In genomic region chr6:28833380-28833822, GRCm38 (mm10) we compare ENCODE assay signal across 9 mouse cellular contexts. TPM values are rescaled to one million over a fixed set of nuclear protein-coding genes. Genes with fewer than 3 reads are reported as not detected.
DNase-seq lines count a peak whose midpoint lies in the region; ATAC-seq and TF ChIP-seq lines count a peak whose summit lies in the region.
"Had no signal": no experiment of that assay in that cellular context is flagged by ENCODE, and none has a peak within 500 bp of the region (broad histone marks: within the 10 kb centered on the region; RNA-seq: fewer than 3 reads in every experiment).

No protein-coding gene starts in this region.

- WGBS in kidney, adult 2 months, result 8% methylated on average over 43 of the region's 43 CpGs
- under 1% methylated on average over 37 of the region's 43 CpGs for WGBS in forebrain, embryonic 16.5 days
- WGBS in intestine, embryonic 16.5 days, result 2% methylated on average over 43 of the region's 43 CpGs
- WGBS in liver, adult 2 months, result 65% methylated on average over 40 of the region's 43 CpGs
- under 1% methylated on average over 43 of the region's 43 CpGs for WGBS in olfactory bulb, adult 2 months

- DNase-seq in kidney, adult 2 months, result no peak
- DNase-seq in kidney, adult 9 months, result no peak
- peak; percentile 83 for DNase-seq in cerebellum, adult 11-12 months
- no peak for DNase-seq in liver, adult 2 months (ENCODE audit: extremely low read depth, low read depth, low spot score)

- peaks cover 6% of the 10 kb centered on the region for H3K79me2 ChIP-seq in liver, adult 2 months (ENCODE audit: control insufficient read depth, insufficient read depth, low read length)

- ATAC-seq in forebrain, embryonic 16.5 days, result peak; percentile 73
- ATAC-seq in intestine, embryonic 16.5 days, result peak; percentile 38
- no peak for ATAC-seq in activated CD4-positive, CD25-positive, alpha-beta regulatory T cell, adult 4 months

- peak overlapping the region; percentile 95 for H3K4me2 ChIP-seq in forebrain, embryonic 16.5 days (ENCODE audit: low read length)
- peak overlapping the region; percentile 100 for H3K4me2 ChIP-seq in intestine, embryonic 16.5 days (ENCODE audit: low read depth, low read length)

- H3K27ac ChIP-seq in kidney, adult 2 months (ENCODE audit: insufficient read depth, low read depth, low read length), result no peak overlapping the region
- peak overlapping the region; percentile 93 for H3K27ac ChIP-seq in forebrain, embryonic 16.5 days (ENCODE audit: low read length)
- H3K27ac ChIP-seq in intestine, embryonic 16.5 days (ENCODE audit: low read length), result peak overlapping the region; percentile 4; the same call in 1 of the 2 replicates
- H3K27ac ChIP-seq in liver, adult 2 months (replicated peaks; ENCODE audit: insufficient read depth, low read depth, low read length), result no peak overlapping the region
- peak overlapping the region; percentile 78 for H3K27ac ChIP-seq in olfactory bulb, adult 2 months (ENCODE audit: insufficient read depth, low read depth, low read length)

- TF ChIP-seq CTCF in kidney, adult 2 months (conservative IDR thresholded peaks at IDR 0.05; ENCODE audit: insufficient read depth, insufficient read length, low read depth, low read length), result no peak
- no peak for TF ChIP-seq CTCF in liver, adult 2 months (IDR thresholded peaks at IDR 0.05; ENCODE audit: low read depth, low read length)
- no peak for TF ChIP-seq CTCF in olfactory bulb, adult 2 months (IDR thresholded peaks at IDR 0.05; ENCODE audit: insufficient read depth, low read depth, low read length)

- no peaks in the 10 kb centered on the region; the same call in 1 of the 2 replicates for H3K4me1 ChIP-seq in kidney, adult 2 months (ENCODE audit: control insufficient read depth, insufficient read depth, low read length)
- H3K4me1 ChIP-seq in forebrain, embryonic 16.5 days (replicated peaks; ENCODE audit: control insufficient read depth, insufficient read depth, low read length), result peaks cover 39% of the 10 kb centered on the region
- H3K4me1 ChIP-seq in intestine, embryonic 16.5 days (ENCODE audit: control insufficient read depth, insufficient read depth, low read length), result peaks cover 10% of the 10 kb centered on the region
- no peaks in the 10 kb centered on the region for H3K4me1 ChIP-seq in liver, adult 2 months (ENCODE audit: control insufficient read depth, insufficient read depth, low read length)
- H3K4me1 ChIP-seq in olfactory bulb, adult 2 months (ENCODE audit: control insufficient read depth, insufficient read depth, low read length), result peaks cover 20% of the 10 kb centered on the region

- no peaks in the 10 kb centered on the region for H3K36me3 ChIP-seq in kidney, adult 2 months (ENCODE audit: control insufficient read depth, insufficient read depth, low read length)
- H3K36me3 ChIP-seq in forebrain, embryonic 16.5 days (ENCODE audit: control insufficient read depth, insufficient read depth), result no peaks in the 10 kb centered on the region; the same call in 1 of the 2 replicates
- no peaks in the 10 kb centered on the region for H3K36me3 ChIP-seq in intestine, embryonic 16.5 days (ENCODE audit: control insufficient read depth, insufficient read depth, low read length)
- H3K36me3 ChIP-seq in liver, adult 2 months (ENCODE audit: control insufficient read depth, insufficient read depth, low read length), result no peaks in the 10 kb centered on the region

- H3K4me3 ChIP-seq in kidney, adult 2 months (ENCODE audit: insufficient read depth, low read depth, low read length), result peak overlapping the region; percentile 6; the same call in 1 of the 2 replicates
- peak overlapping the region; percentile 66 for H3K4me3 ChIP-seq in forebrain, embryonic 16.5 days (replicated peaks; ENCODE audit: low read length)
- peak overlapping the region; percentile 70 for H3K4me3 ChIP-seq in intestine, embryonic 16.5 days (ENCODE audit: low read length)
- peak overlapping the region; percentile 13; the same call in 1 of the 2 replicates for H3K4me3 ChIP-seq in liver, adult 2 months (ENCODE audit: insufficient read depth, low read depth, low read length)
- H3K4me3 ChIP-seq in olfactory bulb, adult 2 months (ENCODE audit: insufficient read depth, low read depth, low read length), result peak overlapping the region; percentile 88

- H3K27me3 ChIP-seq in kidney, adult 2 months (replicated peaks; ENCODE audit: control insufficient read depth, insufficient read depth, low read length), result no peaks in the 10 kb centered on the region; the same call in 1 of the 2 replicates
- no peaks in the 10 kb centered on the region for H3K27me3 ChIP-seq in forebrain, embryonic 16.5 days (replicated peaks; ENCODE audit: control insufficient read depth, insufficient read depth, low read length)
- peaks cover 14% of the 10 kb centered on the region; the same call in 1 of the 2 replicates for H3K27me3 ChIP-seq in intestine, embryonic 16.5 days (replicated peaks; ENCODE audit: control insufficient read depth, insufficient read depth, low read length)
- no peaks in the 10 kb centered on the region for H3K27me3 ChIP-seq in liver, adult 2 months (ENCODE audit: control insufficient read depth, insufficient read depth, low read length)
- H3K27me3 ChIP-seq: CH12.LX had no signal

- no peaks in the 10 kb centered on the region for H3K9me3 ChIP-seq in forebrain, embryonic 16.5 days (ENCODE audit: control insufficient read depth, low read length)
- no peaks in the 10 kb centered on the region for H3K9me3 ChIP-seq in intestine, embryonic 16.5 days (ENCODE audit: control insufficient read depth, low read length)

- H3K9ac ChIP-seq in forebrain, embryonic 16.5 days (replicated peaks; ENCODE audit: low read depth, low read length), result peak overlapping the region; percentile 89
- peak overlapping the region; percentile 79 for H3K9ac ChIP-seq in intestine, embryonic 16.5 days (ENCODE audit: low read depth, low read length)
- no peak overlapping the region for H3K9ac ChIP-seq in liver, adult 2 months (ENCODE audit: low read depth, low read length)

- no peak for TF ChIP-seq POLR2A in kidney, adult 2 months (IDR thresholded peaks at IDR 0.05; ENCODE audit: low read depth, low read length)
- no peak for TF ChIP-seq POLR2A in liver, adult 2 months (IDR thresholded peaks at IDR 0.05; ENCODE audit: extremely low read depth, insufficient read depth, low read length)
- peak; percentile 54 for TF ChIP-seq POLR2A in olfactory bulb, adult 2 months (IDR thresholded peaks at IDR 0.05; ENCODE audit: insufficient read depth, low read depth, low read length)

RNA-seq across cellular contexts. Expression of gene Lrrc4, which starts 1.9 kb away (rescaled TPM):
- 0.54 and 0.56 TPM in 2 replicates for polyA plus RNA-seq in kidney, adult 2 months (2012; rRNA removed)
- 7.4 and 8.4 TPM in 2 replicates for polyA plus RNA-seq in forebrain, embryonic 16.5 days (2015; fragmentation: Nextera tagmentation; extraction: Ambion mirVana)
- 0.65 and 0.77 TPM in 2 replicates for polyA plus RNA-seq in intestine, embryonic 16.5 days (2015; fragmentation: Nextera tagmentation; extraction: Ambion mirVana)
- 0.07 TPM in 1 of 2 replicates, not detected in the other for total RNA-seq in liver, adult 2 months (2014; rRNA removed)
- polyA plus RNA-seq in liver, adult 2 months (2012; rRNA removed), result 0.10 TPM in 1 of 2 replicates, not detected in the other
- polyA plus RNA-seq in olfactory bulb, adult 2 months (2012; ENCODE audit: insufficient read depth, insufficient read length, low replicate concordance, missing spikeins), result not detected in 2 replicates
- polyA plus RNA-seq in activated CD4-positive, CD25-positive, alpha-beta regulatory T cell, adult 4 months (2017; shearing (Covaris generic)), result under 1 TPM; 0.37 to 0.42 TPM

Comparison
In these comparisons a context has a peak if more than half of its experiments do, and no peak if none do; other contexts are left out.
1. H3K27ac ChIP-seq: peak in forebrain, embryonic 16.5 days (single experiment), intestine, embryonic 16.5 days (single experiment) and olfactory bulb, adult 2 months (single experiment); none in kidney, adult 2 months (single experiment) and liver, adult 2 months (single experiment).
2. H3K4me3 ChIP-seq: peak in every context shown above with its lines; median percentile 88 in olfactory bulb, adult 2 months; 70 in intestine, embryonic 16.5 days; 66 in forebrain, embryonic 16.5 days; 13 in liver, adult 2 months; 6 in kidney, adult 2 months.